Mouse (Mus musculus) CH12.LX (cell line): ENCODE results near the gene Tanc1. TPM values are rescaled to one million over a fixed set of nuclear protein-coding genes. Genes with fewer than 3 reads are reported as not detected.

ENCODE experiments used
- DNase-seq: peaks from one replicate; pipeline ENCODE4 v3.0.0-alpha.2; 2013; ENCODE audit errors: extremely low read depth
- H3K27ac ChIP-seq: 2 replicates; pipeline ENCODE4 v1.5.1; 2012; ENCODE audit warnings: low read depth, mild to moderate bottlenecking, control low read depth, moderate library complexity; ENCODE audit not compliant: insufficient read depth
- H3K27me3 ChIP-seq: replicated peaks from 2 replicates; pipeline ENCODE3; 2012; ENCODE audit warnings: inconsistent platforms
- H3K36me3 ChIP-seq, 2 experiments: replicated peaks in 1 of 2; 2 replicates each; pipeline versions ENCODE3 to v1.6.1; 2012; ENCODE audit warnings: inconsistent platforms in 1 of 2, low read length in 1 of 2, mild to moderate bottlenecking in 1 of 2, mixed read lengths in 1 of 2, moderate library complexity in 1 of 2; ENCODE audit not compliant: control insufficient read depth in 1 of 2, insufficient read depth in 1 of 2
- H3K4me1 ChIP-seq, 2 experiments: 2 replicates each; pipeline ENCODE4 v1.6.1; 2012; ENCODE audit warnings: inconsistent platforms in 1 of 2, moderate library complexity in 1 of 2; ENCODE audit not compliant: insufficient read depth in 2 of 2, control insufficient read depth in 1 of 2
- H3K4me2 ChIP-seq: 2 replicates; pipeline ENCODE4 v1.6.1; 2012; ENCODE audit warnings: low read depth, mild to moderate bottlenecking, control low read depth; ENCODE audit not compliant: poor library complexity, insufficient read depth, severe bottlenecking
- H3K4me3 ChIP-seq, 3 experiments: fragments of 150-350 bp in 1 of 3; sonication (generic) in 1 of 3; replicated peaks in 1 of 3; 2 replicates each; pipeline versions ENCODE3 to v1.5.1; 2011 to 2012; ENCODE audit warnings: low read depth in 2 of 3, low read length in 2 of 3, mild to moderate bottlenecking in 2 of 3, moderate library complexity in 2 of 3, control low read depth in 1 of 3, improper control_type of control experiment in 1 of 3, inconsistent platforms in 1 of 3, mixed read lengths in 1 of 3; ENCODE audit not compliant: poor library complexity in 1 of 3
- H3K79me2 ChIP-seq: replicated peaks from 2 replicates; pipeline ENCODE4 v1.6.1; 2012; ENCODE audit warnings: mild to moderate bottlenecking, moderate library complexity; ENCODE audit not compliant: control insufficient read depth, poor library complexity, insufficient read depth, severe bottlenecking; ENCODE audit errors: extremely low read depth
- H3K9ac ChIP-seq: 2 replicates; pipeline ENCODE4 v1.6.1; 2012; ENCODE audit warnings: low read depth, mild to moderate bottlenecking, control low read depth, moderate library complexity; ENCODE audit not compliant: insufficient read depth
- H3K9me3 ChIP-seq: replicated peaks from 2 replicates; pipeline ENCODE3; 2012; ENCODE audit warnings: low read length, inconsistent platforms, mixed read lengths
- BHLHE40 ChIP-seq: IDR thresholded peaks from 2 replicates; pipeline ENCODE4 v1.6.1; 2011; ENCODE audit warnings: mild to moderate bottlenecking, low read depth, low read length, improper control_type of control experiment
- CHD1 ChIP-seq: IDR thresholded peaks from 2 replicates; pipeline ENCODE4 v1.6.1; 2012; ENCODE audit warnings: low read depth, low read length, improper control_type of control experiment, inconsistent platforms
- CTCF ChIP-seq, 2 experiments: IDR thresholded peaks in 1 of 2; conservative IDR thresholded peaks in 1 of 2; 2 replicates each; pipeline ENCODE4 v1.5.1; 2011 to 2012; ENCODE audit warnings: low read depth in 2 of 2, low read length in 2 of 2, improper control_type of control experiment in 1 of 2, inconsistent platforms in 1 of 2, mild to moderate bottlenecking in 1 of 2, moderate library complexity in 1 of 2
- EP300 ChIP-seq: IDR thresholded peaks from 2 replicates; pipeline ENCODE4 v1.6.1; 2011; ENCODE audit warnings: low read length, improper control_type of control experiment
- ETS1 ChIP-seq: conservative IDR thresholded peaks from 2 replicates; pipeline ENCODE4 v1.6.1; 2012; ENCODE audit warnings: low read depth, mild to moderate bottlenecking, inconsistent platforms, low read length, improper control_type of control experiment, moderate library complexity
- GABPA ChIP-seq: IDR thresholded peaks from 2 replicates; pipeline ENCODE4 v1.6.1; 2012; ENCODE audit warnings: low read depth, low read length, improper control_type of control experiment, inconsistent platforms; ENCODE audit not compliant: insufficient replicate concordance
- JUND ChIP-seq: conservative IDR thresholded peaks from 2 replicates; pipeline ENCODE4 v1.6.1; 2011; ENCODE audit warnings: low read depth, low read length, improper control_type of control experiment
- KAT2A ChIP-seq: IDR thresholded peaks from 2 replicates; pipeline ENCODE4 v1.6.1; 2012; ENCODE audit warnings: low read length, improper control_type of control experiment, inconsistent platforms; ENCODE audit not compliant: insufficient replicate concordance
- MEF2A ChIP-seq: IDR thresholded peaks from 2 replicates; pipeline ENCODE4 v1.6.1; 2014; ENCODE audit warnings: low read depth, mild to moderate bottlenecking, inconsistent platforms, low read length, improper control_type of control experiment, borderline replicate concordance
- MXI1 ChIP-seq: IDR thresholded peaks from 2 replicates; pipeline ENCODE4 v1.6.1; 2011; ENCODE audit warnings: mild to moderate bottlenecking, low read depth, low read length, improper control_type of control experiment
- NELFE ChIP-seq: IDR thresholded peaks from 2 replicates; pipeline ENCODE4 v1.6.1; 2011; ENCODE audit warnings: low read depth, low read length, improper control_type of control experiment
- PAX5 ChIP-seq: IDR thresholded peaks from 2 replicates; pipeline ENCODE4 v1.6.1; 2012; ENCODE audit warnings: low read length, inconsistent platforms, mixed read lengths
- SMC3 ChIP-seq: IDR thresholded peaks from 2 replicates; pipeline ENCODE4 v1.6.1; 2011; ENCODE audit warnings: low read depth, low read length, improper control_type of control experiment
- TCF12 ChIP-seq: IDR thresholded peaks from 2 replicates; pipeline ENCODE4 v1.6.1; 2014; ENCODE audit warnings: low read depth, mild to moderate bottlenecking, inconsistent platforms, low read length, improper control_type of control experiment
- dilution Hi-C: fragments of 300-500 bp; cut with MboI; formaldehyde crosslinking; loops from 2 replicates; pipeline ENCODE4 v1.14.3; 2020; ENCODE audit warnings: low sequenced_read_pairs; ENCODE audit not compliant: extremely low pct_unique_long_range_greater_than_20kb, extremely low pct_ligation_motif_present
- in situ Hi-C: fragments of 300-500 bp; cut with MboI; formaldehyde crosslinking; loops from 3 replicates; pipeline ENCODE4 v1.14.3; 2019; ENCODE audit warnings: low sequenced_read_pairs, low pct_ligation_motif_present, low pct_unique_long_range_greater_than_20kb, mixed read lengths
- polyA plus RNA-seq: library from polyadenylated mRNA; unstranded; fragments of >175 nt; gene quantifications from 2 replicates; pipeline ENCODE4 v1.2.1, GENCODE M21; 2012; ENCODE audit warnings: low read depth; ENCODE audit not compliant: insufficient read length
- total RNA-seq, 2 experiments: library from RNA; depleted of rRNA; stranded (reverse); fragments of 300-350 nt in 1 of 2; fragments of >200 nt in 1 of 2; gene quantifications; 2 replicates each; pipeline ENCODE4 v1.2.3; 2012 to 2014

Gene Tanc1
- total and polyA plus RNA-seq, 3 experiments = 0.08 to 0.21 (median 0.08) TPM

GRCm38 (mm10) chr2:59612733-59613473 lies 1.1 kb downstream of the Tanc1 start:
- dilution Hi-C loops (no loop called here), in situ Hi-C loops (no loop called here)
- Histone ChIP-seq H3K4me1 (peaks cover 3 to 10% of the 10 kb centered on the region in 2 experiments; a peak in 3 of 4 replicates), H3K4me3 (no peak overlapping the region), H3K27ac (no peak overlapping the region), H3K9me3 (peaks cover 9% of the 10 kb centered on the region), H3K79me2 (no peaks in the 10 kb centered on the region), H3K4me2 (no peak overlapping the region), H3K9ac (no peak overlapping the region), H3K36me3 (no peaks in the 10 kb centered on the region), H3K27me3 (no peaks in the 10 kb centered on the region)
- DNase-seq = no peak
- no peak for TF ChIP-seq MXI1
- TF ChIP-seq EP300 = no peak
- TF ChIP-seq KAT2A = no peak
- no peak for TF ChIP-seq ETS1
- TF ChIP-seq GABPA = no peak
- no peak for TF ChIP-seq JUND
- TF ChIP-seq BHLHE40 = no peak
- TF ChIP-seq NELFE = no peak
- TF ChIP-seq, all 38 proteins: peak for 0

GRCm38 (mm10) chr2:59613474-59614019 lies 1.7 kb downstream of the Tanc1 start:
- dilution Hi-C loops = no loop called here
- TF ChIP-seq CTCF (conservative IDR thresholded peaks at IDR 0.05 in 1 of 2, IDR thresholded peaks at IDR 0.05 in 1 of 2; ENCODE audit: low read depth in 2 of 2, low read length in 2 of 2) = no peak
- no peak for TF ChIP-seq CHD1
- TF ChIP-seq TCF12 = no peak
- no peak for TF ChIP-seq SMC3
- TF ChIP-seq BHLHE40 = no peak
- TF ChIP-seq MEF2A = no peak
- no peak for TF ChIP-seq PAX5
- H3K27ac ChIP-seq = no peak overlapping the region
- H3K9ac ChIP-seq = no peak overlapping the region
- peaks cover 3 to 10% of the 10 kb centered on the region in 2 experiments; a peak in 3 of 4 replicates for H3K4me1 ChIP-seq
- peaks cover 9% of the 10 kb centered on the region for H3K9me3 ChIP-seq
- no peak overlapping the region for H3K4me3 ChIP-seq
- DNase-seq = no peak
- H3K36me3 ChIP-seq = no peaks in the 10 kb centered on the region
- in situ Hi-C loops = no loop called here
- no peaks in the 10 kb centered on the region for H3K79me2 ChIP-seq
- no peak overlapping the region for H3K4me2 ChIP-seq
- no peaks in the 10 kb centered on the region for H3K27me3 ChIP-seq
